Mouse (Mus musculus) lung, embryonic 16.5 days (tissue): ENCODE results near the gene Lcn5. TPM values are rescaled to one million over a fixed set of nuclear protein-coding genes. Genes with fewer than 3 reads are reported as not detected.

Experiments
- ATAC-seq: fragments of 200-750 bp; cut with Nextera tagmentation; 2 replicates; pipeline ENCODE4 v1.8.0; 2017; ENCODE audit warnings: low read depth, mild to moderate bottlenecking, moderate library complexity
- H3K27ac ChIP-seq: fragments of 300-500 bp; sonication (generic); 2 replicates; pipeline ENCODE4 v1.5.1; 2014; ENCODE audit warnings: mild to moderate bottlenecking, control low read depth, low read length
- H3K27me3 ChIP-seq: fragments of 300-500 bp; sonication (generic); 2 replicates; pipeline ENCODE4 v1.6.1; 2014; ENCODE audit warnings: low read depth, low read length, mixed read lengths; ENCODE audit not compliant: control insufficient read depth, insufficient read depth
- H3K36me3 ChIP-seq: fragments of 300-500 bp; sonication (generic); 2 replicates; pipeline ENCODE4 v1.6.1; 2014; ENCODE audit warnings: low read length; ENCODE audit not compliant: control insufficient read depth, insufficient read depth
- H3K4me1 ChIP-seq: fragments of 300-500 bp; sonication (generic); replicated peaks from 2 replicates; pipeline ENCODE4 v1.6.1; 2014; ENCODE audit warnings: low read length, mixed read lengths; ENCODE audit not compliant: control insufficient read depth, insufficient read depth
- H3K4me2 ChIP-seq: fragments of 300-500 bp; sonication (generic); 2 replicates; pipeline ENCODE4 v1.6.1; 2014; ENCODE audit warnings: low read depth, low read length, control low read depth
- H3K4me3 ChIP-seq: fragments of 300-500 bp; sonication (generic); 2 replicates; pipeline ENCODE4 v1.5.1; 2014; ENCODE audit warnings: mild to moderate bottlenecking, low read length, control low read depth
- H3K9ac ChIP-seq: fragments of 300-500 bp; sonication (generic); 2 replicates; pipeline ENCODE4 v1.6.1; 2014; ENCODE audit warnings: low read length, control low read depth
- H3K9me3 ChIP-seq: fragments of 300-500 bp; sonication (generic); 2 replicates; pipeline ENCODE4 v1.6.1; 2016; ENCODE audit warnings: low read length; ENCODE audit not compliant: control insufficient read depth
- WGBS: fragments of 180-500 bp; shearing (Covaris S2); extraction: QIAGEN DNeasy Blood & Tissue Kit; methylation state at CpG from one replicate; pipeline ENCODE4 v1.1.7; 2014; 5-methylcytosine and 5-hydroxymethylcytosine counted together
- polyA plus RNA-seq: library from polyadenylated mRNA; unstranded; fragments of >200 nt; fragmentation: Nextera tagmentation; extraction: Ambion mirVana; gene quantifications from 2 replicates; pipeline ENCODE4 v1.2.1, GENCODE M21; 2015

Lcn5 gene
- polyA plus RNA-seq, 1 experiment from 2014 or later, result not detected

DNA sequence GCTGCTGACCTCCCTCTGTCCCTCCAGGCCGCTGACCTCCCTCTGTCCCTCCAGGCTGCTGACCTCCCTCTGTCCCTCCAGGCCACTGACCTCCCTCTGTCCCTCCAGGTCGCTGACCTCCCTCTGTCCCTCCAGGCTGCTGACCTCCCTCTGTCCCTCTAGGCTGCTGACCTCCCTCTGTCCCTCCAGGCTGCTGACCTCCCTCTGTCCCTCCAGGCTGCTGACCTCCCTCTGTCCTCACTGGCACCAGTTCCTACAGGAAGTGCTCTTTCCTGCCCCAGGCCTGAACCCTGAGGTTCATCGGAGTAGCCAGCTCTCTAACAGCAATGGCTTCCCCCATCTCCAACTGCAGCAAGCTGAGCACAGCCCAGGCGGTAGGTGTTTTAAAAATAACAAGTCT, 29.0 kb upstream of the Lcn5 start:
- Histone ChIP-seq H3K4me1 (no peaks in the 10 kb centered on the region), H3K4me2 (no peak overlapping the region), H3K27me3 (no peaks in the 10 kb centered on the region), H3K27ac (no peak overlapping the region), H3K4me3 (no peak overlapping the region), H3K9me3 (no peaks in the 10 kb centered on the region), H3K36me3 (no peaks in the 10 kb centered on the region), H3K9ac (no peak overlapping the region)
- no peak for ATAC-seq
- WGBS, result 49% methylated on average over 4 of the region's 4 CpGs

DNA sequence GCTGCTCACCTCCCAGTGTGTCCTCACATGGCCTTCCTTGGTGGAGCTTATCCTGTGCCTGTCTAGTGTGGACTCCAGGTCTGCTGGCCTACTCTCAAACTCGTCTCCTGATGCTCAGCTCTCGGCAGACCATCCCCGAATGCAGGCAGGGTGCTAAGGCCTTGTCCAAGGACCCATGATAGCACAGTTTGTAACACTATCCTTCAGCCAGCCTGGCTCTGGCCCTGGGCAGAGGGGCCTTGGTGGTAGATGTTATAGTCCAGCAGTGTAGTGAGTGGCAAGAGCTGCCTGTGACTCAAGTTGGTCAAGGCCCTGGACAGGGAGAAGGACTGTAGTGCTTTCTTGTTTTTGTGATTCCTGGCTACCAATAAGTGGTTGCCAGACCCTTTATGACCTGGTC, 24.1 kb upstream of the Lcn5 start:
- no peak overlapping the region for H3K4me3 ChIP-seq
- no peak overlapping the region for H3K9ac ChIP-seq
- WGBS, result 76% methylated on average over 3 of the region's 3 CpGs
- H3K36me3 ChIP-seq, result no peaks in the 10 kb centered on the region
- no peak overlapping the region for H3K27ac ChIP-seq
- no peaks in the 10 kb centered on the region for H3K27me3 ChIP-seq
- no peak overlapping the region for H3K4me2 ChIP-seq
- H3K4me1 ChIP-seq, result no peaks in the 10 kb centered on the region
- H3K9me3 ChIP-seq, result no peaks in the 10 kb centered on the region
- ATAC-seq, result no peak

DNA sequence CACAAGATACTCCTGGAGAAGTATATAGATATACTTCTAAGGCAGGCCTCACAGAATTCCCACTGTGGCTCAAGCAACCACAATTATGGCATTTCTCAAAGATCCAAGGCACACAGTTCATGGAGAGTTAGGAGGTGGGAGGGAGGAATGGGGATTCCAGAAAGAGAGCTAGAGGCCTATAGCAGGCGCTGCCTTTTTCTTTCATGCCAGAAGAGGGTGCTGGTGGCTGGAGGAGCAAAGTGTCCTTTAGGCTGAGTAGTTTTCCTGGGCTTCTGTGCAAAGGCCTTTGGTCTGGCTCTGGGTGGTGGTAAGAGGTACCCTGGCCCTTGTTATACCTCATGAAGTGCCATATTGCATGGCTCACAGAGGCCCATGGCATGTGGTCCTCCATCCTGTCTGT, 23.7 kb upstream of the Lcn5 start:
- Histone ChIP-seq H3K4me2 (no peak overlapping the region), H3K36me3 (no peaks in the 10 kb centered on the region), H3K9me3 (no peaks in the 10 kb centered on the region), H3K9ac (no peak overlapping the region), H3K27me3 (no peaks in the 10 kb centered on the region), H3K27ac (no peak overlapping the region), H3K4me1 (no peaks in the 10 kb centered on the region), H3K4me3 (no peak overlapping the region)
- WGBS, result 23% methylated on average over 1 of the region's 1 CpGs
- no peak for ATAC-seq

DNA sequence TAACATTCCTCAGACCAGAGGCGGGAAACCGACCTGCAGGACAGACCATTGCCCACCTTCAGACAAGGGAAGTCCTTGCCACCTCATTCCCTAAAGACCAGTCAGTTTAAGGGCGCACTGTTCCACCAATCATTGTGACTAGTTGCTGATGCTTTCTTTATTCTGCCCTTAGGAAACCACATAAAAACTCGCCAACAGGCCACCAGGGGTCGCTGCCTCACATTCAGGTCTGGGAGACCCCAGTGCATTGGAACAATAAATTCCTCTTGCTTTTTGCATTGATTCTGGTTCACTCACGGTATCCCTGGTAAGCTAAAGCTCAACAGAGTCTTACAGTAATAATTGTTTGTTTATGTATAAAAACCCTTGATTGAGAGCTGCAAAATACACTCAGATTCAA, 17.9 kb upstream of the Lcn5 start:
- Histone ChIP-seq H3K9ac (no peak overlapping the region), H3K9me3 (no peaks in the 10 kb centered on the region), H3K36me3 (no peaks in the 10 kb centered on the region), H3K27ac (no peak overlapping the region), H3K4me1 (no peaks in the 10 kb centered on the region), H3K27me3 (no peaks in the 10 kb centered on the region), H3K4me2 (no peak overlapping the region), H3K4me3 (no peak overlapping the region)
- 13% methylated on average over 6 of the region's 6 CpGs for WGBS
- ATAC-seq, result no peak

DNA sequence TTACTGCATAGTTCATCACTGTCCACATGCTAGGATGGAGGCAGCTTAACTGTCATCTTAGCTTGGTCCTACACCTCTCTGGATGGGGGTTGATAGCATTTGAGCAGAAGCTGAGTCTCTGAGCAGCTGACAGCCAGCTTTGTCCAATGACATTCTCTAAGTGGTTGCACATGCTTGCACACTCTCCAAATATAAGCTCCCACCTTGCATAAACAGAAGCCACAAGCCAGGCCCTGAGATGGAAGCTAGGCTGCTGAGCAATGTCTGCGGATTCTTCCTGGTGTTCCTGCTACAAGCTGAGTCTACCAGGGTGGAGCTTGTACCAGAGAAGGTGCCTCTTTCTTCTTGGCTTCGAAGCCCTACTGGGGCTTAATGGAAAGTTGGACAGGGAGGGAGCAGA, 4.8 kb upstream of the Lcn5 start, which contains the start of gene Lcn8:
TSS of gene Lcn8 (plus strand) at position 219 of the 400 bp plus-strand sequence.
- no peak within 1 kb of the TSS for H3K4me3 ChIP-seq
- H3K27me3 ChIP-seq, result no peaks in the 10 kb centered on the region
- H3K9me3 ChIP-seq, result no peaks in the 10 kb centered on the region
- H3K27ac ChIP-seq, result no peak within 1 kb of the TSS
- ATAC-seq, result no peak
- 58% methylated on average over 2 of the region's 2 CpGs for WGBS
- no peaks in the 10 kb centered on the region for H3K36me3 ChIP-seq
- peaks cover 6% of the 10 kb centered on the region; the same call in 1 of the 2 replicates for H3K4me1 ChIP-seq
- no peak within 1 kb of the TSS for H3K9ac ChIP-seq
- H3K4me2 ChIP-seq, result no peak within 1 kb of the TSS

DNA sequence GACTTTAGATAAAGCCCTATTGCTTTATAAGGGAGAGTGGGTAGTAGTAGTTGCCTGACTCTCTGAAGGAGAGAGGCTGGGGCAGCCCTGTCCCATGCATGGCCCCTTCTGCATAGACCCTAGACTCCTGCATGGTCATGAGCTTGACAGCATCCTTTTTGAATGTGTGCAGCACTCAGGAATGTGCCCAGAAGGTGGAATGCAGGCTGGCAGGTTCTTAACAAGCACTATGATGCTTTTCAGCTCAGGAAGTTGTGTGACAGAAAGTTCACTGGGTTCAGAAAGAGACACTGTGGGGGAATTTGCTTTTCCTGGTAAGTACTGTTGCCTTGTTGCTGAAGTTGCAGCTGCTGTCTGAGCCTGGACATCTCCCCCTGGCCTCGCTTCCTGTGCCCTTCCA, 3.2 kb upstream of the Lcn5 start:
- Histone ChIP-seq H3K9me3 (no peaks in the 10 kb centered on the region), H3K4me1 (peaks cover 6% of the 10 kb centered on the region; the same call in 1 of the 2 replicates), H3K27ac (peak overlapping the region; percentile 34; the same call in 1 of the 2 replicates), H3K36me3 (no peaks in the 10 kb centered on the region), H3K27me3 (no peaks in the 10 kb centered on the region), H3K9ac (no peak overlapping the region), H3K4me3 (no peak overlapping the region), H3K4me2 (no peak overlapping the region)
- WGBS, result 43% methylated on average over 1 of the region's 1 CpGs
- peak; percentile 62; the same call in 1 of the 2 replicates for ATAC-seq

DNA sequence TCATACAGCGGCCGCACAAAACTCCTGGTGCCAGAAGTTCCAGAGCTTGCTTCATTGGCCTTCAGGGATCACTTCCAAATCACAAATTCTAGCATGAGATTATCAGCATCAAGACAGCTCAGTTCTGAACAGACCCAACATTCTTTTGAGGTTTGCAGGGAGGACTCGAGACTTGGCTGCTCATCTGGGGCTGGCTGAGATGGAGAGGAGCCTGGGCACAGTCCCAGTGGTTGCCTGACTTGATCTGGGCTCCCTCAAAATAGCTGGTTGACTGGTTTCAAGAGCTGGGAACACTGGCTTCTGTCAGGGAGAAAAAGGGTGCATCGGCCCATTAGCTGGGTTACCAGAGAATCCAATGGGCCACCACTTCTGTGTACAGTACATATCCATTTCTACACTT, 1.1 kb upstream of the Lcn5 start:
- no peak overlapping the region for H3K4me2 ChIP-seq
- H3K36me3 ChIP-seq, result no peaks in the 10 kb centered on the region
- no peak overlapping the region for H3K9ac ChIP-seq
- H3K27me3 ChIP-seq, result no peaks in the 10 kb centered on the region
- no peak for ATAC-seq
- no peak overlapping the region for H3K4me3 ChIP-seq
- 81% methylated on average over 4 of the region's 4 CpGs for WGBS
- H3K9me3 ChIP-seq, result no peaks in the 10 kb centered on the region
- H3K27ac ChIP-seq, result no peak overlapping the region
- H3K4me1 ChIP-seq, result peaks cover 6% of the 10 kb centered on the region; the same call in 1 of the 2 replicates

DNA sequence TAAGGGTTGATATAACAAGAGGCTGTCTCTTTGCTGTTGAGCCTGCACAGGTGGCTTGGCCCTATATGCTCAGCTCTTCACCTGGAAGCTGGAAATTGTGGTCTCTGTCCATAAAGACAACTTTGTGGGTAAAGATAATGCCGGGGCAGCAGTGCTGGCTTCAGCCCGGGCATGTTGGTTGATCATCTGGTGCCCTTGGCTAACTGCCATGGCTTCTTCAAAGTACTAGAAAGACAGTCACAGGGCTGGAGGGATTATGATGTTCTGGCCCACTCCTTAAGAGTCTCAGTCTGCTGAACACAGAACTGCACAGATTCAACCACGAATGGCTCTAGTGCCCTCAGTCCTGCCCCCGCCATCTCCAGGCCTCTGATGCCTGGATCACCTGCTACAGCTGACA, 506 bp upstream of the Lcn5 start:
- no peak for ATAC-seq
- no peak overlapping the region for H3K4me3 ChIP-seq
- WGBS, result 69% methylated on average over 4 of the region's 4 CpGs
- no peak overlapping the region for H3K9ac ChIP-seq
- no peak overlapping the region for H3K27ac ChIP-seq
- H3K36me3 ChIP-seq, result no peaks in the 10 kb centered on the region
- no peak overlapping the region for H3K4me2 ChIP-seq
- peaks cover 6% of the 10 kb centered on the region; the same call in 1 of the 2 replicates for H3K4me1 ChIP-seq
- H3K27me3 ChIP-seq, result no peaks in the 10 kb centered on the region
- no peaks in the 10 kb centered on the region for H3K9me3 ChIP-seq

DNA sequence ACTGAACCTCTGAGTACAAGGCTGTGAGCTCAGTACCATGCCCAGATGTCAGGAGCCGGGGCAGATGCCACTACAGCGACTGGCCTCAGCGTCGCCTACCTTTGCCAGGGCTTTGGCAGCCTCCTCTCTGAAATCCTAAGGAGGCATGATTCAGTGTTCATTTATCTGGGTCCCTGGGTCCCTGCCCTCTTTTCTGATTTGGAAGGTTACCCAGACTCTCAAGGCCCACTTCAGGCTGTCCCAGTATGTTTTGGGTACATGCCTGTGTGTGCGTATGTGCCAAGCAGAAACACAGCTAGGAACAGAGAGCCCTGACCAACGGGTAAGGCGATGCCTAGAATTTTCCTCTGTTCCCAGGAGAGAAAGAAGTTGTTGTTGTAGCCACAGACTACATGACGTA, 2.5 kb downstream of the Lcn5 start:
- H3K36me3 ChIP-seq, result no peaks in the 10 kb centered on the region
- H3K27me3 ChIP-seq, result no peaks in the 10 kb centered on the region
- no peak overlapping the region for H3K4me3 ChIP-seq
- no peaks in the 10 kb centered on the region for H3K4me1 ChIP-seq
- no peak overlapping the region for H3K4me2 ChIP-seq
- no peaks in the 10 kb centered on the region for H3K9me3 ChIP-seq
- H3K27ac ChIP-seq, result no peak overlapping the region
- H3K9ac ChIP-seq, result no peak overlapping the region
- no peak for ATAC-seq
- 80% methylated on average over 8 of the region's 8 CpGs for WGBS
